Mouse (Mus musculus) CH12F3 (cell line): ENCODE measurements around the gene Arpc4.

Experiments
- in situ Hi-C: fragments of 300-500 bp; cut with MboI; formaldehyde crosslinking; loops from 2 replicates; pipeline ENCODE4 v1.14.3; 2020; ENCODE audit warnings: low sequenced_read_pairs

Gene Arpc4

GRCm38 (mm10) chr6:113364518-113365135, 13.3 kb upstream of the Arpc4 start:
- in situ Hi-C loops = no loop called here

- in situ Hi-C loops = no loop called here
Measured at GRCm38 (mm10) chr6:113366639-113367038, 11.3 kb upstream of the Arpc4 start.

- in situ Hi-C loops = no loop called here
Measured at GRCm38 (mm10) chr6:113367574-113367973, 10.3 kb upstream of the Arpc4 start.

- in situ Hi-C loops = no loop called here
Measured at GRCm38 (mm10) chr6:113368124-113368523, 9.8 kb upstream of the Arpc4 start.

- in situ Hi-C loops = no loop called here
Measured at GRCm38 (mm10) chr6:113368577-113368976, 9.3 kb upstream of the Arpc4 start.

GRCm38 (mm10) chr6:113370194-113370929, 7.6 kb upstream of the Arpc4 start:
- in situ Hi-C loops = no loop called here

GRCm38 (mm10) chr6:113373491-113373890, 4.4 kb upstream of the Arpc4 start:
- in situ Hi-C loops = no loop called here

- in situ Hi-C loops = no loop called here
Measured at GRCm38 (mm10) chr6:113377172-113377495, 781 bp upstream of the Arpc4 start.

- in situ Hi-C loops = no loop called here
Measured at GRCm38 (mm10) chr6:113379246-113379645, 1.3 kb downstream of the Arpc4 start.

GRCm38 (mm10) chr6:113380480-113380879, 2.6 kb downstream of the Arpc4 start:
- in situ Hi-C loops = no loop called here

- in situ Hi-C loops = no loop called here
Measured at GRCm38 (mm10) chr6:113384351-113384927, 6.5 kb downstream of the Arpc4 start.

GRCm38 (mm10) chr6:113385160-113385714, 7.3 kb downstream of the Arpc4 start:
- in situ Hi-C loops = no loop called here

- in situ Hi-C loops = no loop called here
Measured at GRCm38 (mm10) chr6:113386025-113386424, 8.1 kb downstream of the Arpc4 start.

GRCm38 (mm10) chr6:113388960-113389359, 11.0 kb downstream of the Arpc4 start, which contains the start of gene Ttll3:
Ttll3 (plus strand) TSS chr6:113389260.
- in situ Hi-C loops = no loop called here

GRCm38 (mm10) chr6:113390715-113391114, 12.8 kb downstream of the Arpc4 start:
- in situ Hi-C loops = no loop called here

GRCm38 (mm10) chr6:113392015-113392386, 14.1 kb downstream of the Arpc4 start:
- in situ Hi-C loops = no loop called here

- in situ Hi-C loops = no loop called here
Measured at GRCm38 (mm10) chr6:113392387-113393071, 14.6 kb downstream of the Arpc4 start.

GRCm38 (mm10) chr6:113393951-113394350, 16.0 kb downstream of the Arpc4 start:
- in situ Hi-C loops = no loop called here

GRCm38 (mm10) chr6:113394811-113395210, 16.9 kb downstream of the Arpc4 start:
- in situ Hi-C loops = no loop called here

- in situ Hi-C loops = no loop called here
Measured at GRCm38 (mm10) chr6:113395501-113395900, 17.6 kb downstream of the Arpc4 start.

GRCm38 (mm10) chr6:113396270-113397030, 18.5 kb downstream of the Arpc4 start:
- in situ Hi-C loops = no loop called here
